Mouse (Mus musculus): ENCODE measurements around the gene Ddx1. TPM values are rescaled to one million over a fixed set of nuclear protein-coding genes. Genes with fewer than 3 reads are reported as not detected.

The Ddx1 gene
- polyA plus RNA-seq, 1 experiment from 2014 or later: 179 TPM

DNA sequence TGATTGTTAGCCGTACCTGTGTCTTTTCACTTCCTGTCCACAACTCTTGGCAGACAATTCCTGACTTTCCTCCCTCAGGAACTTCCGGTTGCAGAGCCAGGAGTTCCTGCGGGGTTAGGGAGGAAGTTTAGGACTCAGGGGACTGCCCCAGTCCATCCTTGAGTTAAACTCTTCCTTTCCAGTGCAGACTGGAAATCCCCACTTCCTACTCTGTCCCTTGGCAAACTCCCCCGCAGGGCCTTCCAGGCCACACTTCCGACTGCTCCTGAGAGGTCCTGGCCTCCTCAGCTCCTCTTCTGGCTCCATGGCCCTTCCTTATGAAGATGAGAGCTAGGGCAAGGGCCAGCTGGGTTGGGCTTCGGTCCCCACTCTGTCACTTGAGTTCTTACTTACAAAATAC lies 71.4 kb downstream of the Ddx1 start:
- peaks cover 35% of the 10 kb centered on the region for H3K4me1 ChIP-seq (ENCODE audit: control insufficient read depth, insufficient read depth, low read length)
- no peak for ATAC-seq (ENCODE audit: low FRiP score, low TSS enrichment)

DNA sequence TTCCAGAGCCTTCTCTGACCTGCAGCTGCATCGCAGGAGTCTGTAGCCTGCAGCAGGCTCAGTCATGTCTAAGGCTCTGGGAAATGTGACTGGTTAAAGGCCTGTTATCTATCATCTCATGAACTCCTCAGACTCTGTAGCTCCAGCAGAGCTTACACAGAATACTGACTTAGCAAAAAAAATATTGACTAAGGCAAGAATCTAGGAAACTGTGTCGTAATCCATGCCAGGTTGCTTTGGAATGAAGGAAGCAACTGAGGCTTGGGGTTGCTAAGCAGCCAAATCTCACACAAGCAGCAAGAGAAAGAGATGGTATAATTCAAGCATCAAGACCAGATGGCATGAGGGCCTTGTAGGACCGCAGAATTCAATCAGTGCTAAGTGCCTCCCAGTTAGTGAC lies 72.1 kb downstream of the Ddx1 start:
- no peaks in the 10 kb centered on the region for H3K36me3 ChIP-seq (ENCODE audit: control insufficient read depth, insufficient read depth, low read length)
- no peaks in the 10 kb centered on the region for H3K27me3 ChIP-seq (ENCODE audit: control insufficient read depth, insufficient read depth, low read length)
- no peaks in the 10 kb centered on the region for H3K9me3 ChIP-seq (ENCODE audit: control insufficient read depth, low read length)
- 67% methylated on average over 3 of the region's 3 CpGs for WGBS
- H3K4me1 ChIP-seq (ENCODE audit: control insufficient read depth, insufficient read depth, low read length): peaks cover 29% of the 10 kb centered on the region
- ATAC-seq (ENCODE audit: low FRiP score, low TSS enrichment): no peak
- H3K4me3 ChIP-seq (ENCODE audit: low read length): no peak overlapping the region
- H3K4me2 ChIP-seq (replicated peaks; ENCODE audit: low read depth, low read length): no peak overlapping the region
- peak overlapping the region; percentile 32; the same call in 1 of the 2 replicates for H3K27ac ChIP-seq (ENCODE audit: low read depth, low read length)
- H3K9ac ChIP-seq (ENCODE audit: low read depth, low read length): no peak overlapping the region

More for the DNA sequence above, 71.4 kb downstream of the Ddx1 start:
- Histone ChIP-seq H3K27me3 (ENCODE audit: control insufficient read depth, insufficient read depth, low read length) (no peaks in the 10 kb centered on the region), H3K4me2 (replicated peaks; ENCODE audit: low read depth, low read length) (no peak overlapping the region), H3K27ac (ENCODE audit: low read depth, low read length) (no peak overlapping the region), H3K9ac (ENCODE audit: low read depth, low read length) (no peak overlapping the region), H3K4me3 (ENCODE audit: low read length) (no peak overlapping the region), H3K9me3 (ENCODE audit: control insufficient read depth, low read length) (no peaks in the 10 kb centered on the region), H3K36me3 (ENCODE audit: control insufficient read depth, insufficient read depth, low read length) (no peaks in the 10 kb centered on the region)
- 62% methylated on average over 6 of the region's 6 CpGs for WGBS

DNA sequence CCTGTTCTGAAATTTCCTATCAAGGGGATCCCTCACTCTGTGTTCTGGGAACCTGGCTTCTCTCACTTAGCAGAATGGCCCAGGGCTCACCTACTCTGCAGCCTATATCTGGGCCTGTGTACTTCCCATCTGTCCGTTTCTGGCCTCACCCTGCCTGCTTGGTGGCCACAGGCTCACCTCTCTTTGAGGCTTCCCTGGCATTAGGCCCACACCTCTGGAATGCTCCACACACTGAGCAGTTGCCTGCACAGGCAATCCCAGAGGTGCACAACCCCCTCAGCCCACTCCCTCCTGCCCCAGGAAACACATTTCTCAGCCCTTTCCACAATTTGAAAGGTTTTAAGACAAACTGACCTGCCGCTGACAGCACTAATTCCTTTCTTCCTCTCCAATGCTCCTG lies 72.9 kb downstream of the Ddx1 start:
- Histone ChIP-seq H3K36me3 (ENCODE audit: control insufficient read depth, insufficient read depth, low read length) (no peaks in the 10 kb centered on the region), H3K27me3 (ENCODE audit: control insufficient read depth, insufficient read depth, low read length) (no peaks in the 10 kb centered on the region), H3K9ac (ENCODE audit: low read depth, low read length) (no peak overlapping the region), H3K27ac (ENCODE audit: low read depth, low read length) (peak overlapping the region; percentile 17; the same call in 1 of the 2 replicates), H3K4me1 (ENCODE audit: control insufficient read depth, insufficient read depth, low read length) (peaks cover 22% of the 10 kb centered on the region; the same call in 1 of the 2 replicates), H3K4me2 (replicated peaks; ENCODE audit: low read depth, low read length) (no peak overlapping the region), H3K9me3 (ENCODE audit: control insufficient read depth, low read length) (no peaks in the 10 kb centered on the region), H3K4me3 (ENCODE audit: low read length) (no peak overlapping the region)
- 33% methylated on average over 2 of the region's 2 CpGs for WGBS
- ATAC-seq (ENCODE audit: low FRiP score, low TSS enrichment): peak; percentile 50; the same call in 1 of the 2 replicates

DNA sequence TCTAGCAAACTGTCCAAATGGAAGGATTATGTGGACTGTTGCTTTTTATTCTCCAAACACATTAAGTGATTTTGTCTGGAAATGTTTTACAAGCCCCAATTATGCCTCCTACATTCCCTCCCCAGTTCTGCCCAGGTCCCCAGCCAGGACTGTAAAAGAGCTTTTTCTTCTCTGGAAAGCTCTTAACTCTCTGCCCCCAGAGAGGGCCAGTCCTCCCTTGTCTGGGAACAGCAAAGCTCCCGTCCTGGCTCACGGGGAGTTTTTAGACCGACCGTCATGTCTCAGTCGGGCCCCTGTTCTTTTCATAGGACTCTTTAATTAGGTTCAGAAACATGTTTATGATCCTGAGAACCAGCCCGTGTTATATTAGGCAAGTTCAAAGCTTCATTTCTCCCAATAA lies 75.0 kb downstream of the Ddx1 start:
- H3K9me3 ChIP-seq (ENCODE audit: control insufficient read depth, low read length): no peaks in the 10 kb centered on the region
- H3K36me3 ChIP-seq (ENCODE audit: control insufficient read depth, insufficient read depth, low read length): no peaks in the 10 kb centered on the region
- no peak overlapping the region for H3K9ac ChIP-seq (ENCODE audit: low read depth, low read length)
- no peak for ATAC-seq (ENCODE audit: low FRiP score, low TSS enrichment)
- no peak overlapping the region for H3K27ac ChIP-seq (ENCODE audit: low read depth, low read length)
- 48% methylated on average over 6 of the region's 6 CpGs for WGBS
- no peak overlapping the region for H3K4me2 ChIP-seq (replicated peaks; ENCODE audit: low read depth, low read length)
- peaks cover 11% of the 10 kb centered on the region; the same call in 1 of the 2 replicates for H3K4me1 ChIP-seq (ENCODE audit: control insufficient read depth, insufficient read depth, low read length)
- H3K27me3 ChIP-seq (ENCODE audit: control insufficient read depth, insufficient read depth, low read length): no peaks in the 10 kb centered on the region
- H3K4me3 ChIP-seq (ENCODE audit: low read length): no peak overlapping the region

DNA sequence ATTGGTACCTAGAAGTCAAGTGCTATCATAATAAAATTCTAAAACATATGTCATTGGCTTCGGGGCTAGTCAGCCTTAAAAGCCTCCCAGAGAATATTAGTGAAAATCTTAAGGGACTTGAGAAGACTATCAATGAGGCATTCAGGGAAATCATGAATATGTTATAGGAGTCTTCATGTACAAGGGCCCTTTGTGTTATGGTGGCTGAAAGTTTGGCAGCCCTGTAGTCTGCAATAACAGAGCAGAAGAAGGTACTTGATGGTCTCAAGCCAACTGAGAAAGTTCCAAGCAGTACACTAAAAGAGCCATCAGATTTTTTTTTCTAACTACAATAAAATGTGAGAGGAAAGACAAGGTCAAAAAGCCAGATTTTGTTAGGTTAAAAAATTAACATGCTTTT lies 80.9 kb downstream of the Ddx1 start:
- no peaks in the 10 kb centered on the region for H3K9me3 ChIP-seq (ENCODE audit: control insufficient read depth, low read length)
- no peaks in the 10 kb centered on the region for H3K36me3 ChIP-seq (ENCODE audit: control insufficient read depth, insufficient read depth, low read length)
- H3K4me1 ChIP-seq (ENCODE audit: control insufficient read depth, insufficient read depth, low read length): no peaks in the 10 kb centered on the region
- H3K4me3 ChIP-seq (ENCODE audit: low read length): no peak overlapping the region
- 74% methylated on average over 1 of the region's 1 CpGs for WGBS
- H3K27ac ChIP-seq (ENCODE audit: low read depth, low read length): no peak overlapping the region
- H3K4me2 ChIP-seq (replicated peaks; ENCODE audit: low read depth, low read length): no peak overlapping the region
- H3K27me3 ChIP-seq (ENCODE audit: control insufficient read depth, insufficient read depth, low read length): no peaks in the 10 kb centered on the region
- H3K9ac ChIP-seq (ENCODE audit: low read depth, low read length): no peak overlapping the region
- no peak for ATAC-seq (ENCODE audit: low FRiP score, low TSS enrichment)

DNA sequence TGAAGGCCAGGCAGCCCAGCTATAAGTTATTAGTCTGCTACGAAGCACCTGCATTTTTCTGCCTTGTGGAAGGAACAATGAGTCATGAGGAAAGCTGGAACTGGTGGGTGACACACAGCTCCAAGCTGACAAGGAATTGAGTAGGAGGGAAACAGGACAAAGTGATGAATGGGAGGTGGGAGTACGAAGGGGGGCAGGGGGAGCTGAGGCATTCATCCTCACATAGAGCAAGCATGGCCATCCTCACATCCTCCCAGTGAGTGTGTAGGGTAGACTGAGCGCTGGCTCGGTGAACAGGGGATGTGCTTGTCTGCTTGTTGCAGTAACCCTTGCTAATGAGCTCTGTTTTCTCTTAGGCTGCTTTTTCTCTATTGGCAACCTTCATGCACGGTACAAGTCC lies 81.9 kb downstream of the Ddx1 start:
- Histone ChIP-seq H3K27ac (ENCODE audit: low read depth, low read length) (no peak overlapping the region), H3K36me3 (ENCODE audit: control insufficient read depth, insufficient read depth, low read length) (no peaks in the 10 kb centered on the region), H3K9me3 (ENCODE audit: control insufficient read depth, low read length) (no peaks in the 10 kb centered on the region), H3K9ac (ENCODE audit: low read depth, low read length) (no peak overlapping the region), H3K4me1 (ENCODE audit: control insufficient read depth, insufficient read depth, low read length) (no peaks in the 10 kb centered on the region), H3K4me3 (ENCODE audit: low read length) (no peak overlapping the region), H3K27me3 (ENCODE audit: control insufficient read depth, insufficient read depth, low read length) (no peaks in the 10 kb centered on the region), H3K4me2 (replicated peaks; ENCODE audit: low read depth, low read length) (no peak overlapping the region)
- 54% methylated on average over 5 of the region's 5 CpGs for WGBS
- ATAC-seq (ENCODE audit: low FRiP score, low TSS enrichment): no peak

Other genes starting within 250 kb of the Ddx1 start
- 11.7 and 18.3 TPM in 2 replicates for gene Nbas, start 19.9 kb upstream of the Ddx1 start, polyA plus RNA-seq (2014; fragmentation: Nextera tagmentation; extraction: Ambion mirVana)

Data from kidney, embryonic 14.5 days (tissue).